Mouse (Mus musculus): ENCODE measurements around the gene Pdlim5. TPM values are rescaled to one million over a fixed set of nuclear protein-coding genes. Genes with fewer than 3 reads are reported as not detected.
"Not testable (repeated sequence)": the region's sequence is repeated elsewhere in the genome, so short reads cannot be mapped to it uniquely, and the experiment has no call there.

The Pdlim5 gene
- total RNA-seq, 2 experiments from 2014 or later = 18.9 to 20.4 TPM

- intact Hi-C loops (cut with DNase I) = no loop called here
- DNase-seq (ENCODE audit: low spot score in 2 of 2) = no peak
These were observed 172.9 kb downstream of the Pdlim5 start for GRCm38 (mm10) chr3:142222471-142223103.

GRCm38 (mm10) chr3:142219910-142220309 is 175.6 kb downstream of the Pdlim5 start:
- no peak for DNase-seq (ENCODE audit: low spot score in 2 of 2)
- intact Hi-C loops (cut with DNase I) = no loop called here

- no peak for DNase-seq (ENCODE audit: low spot score in 2 of 2)
- intact Hi-C loops (cut with DNase I) = no loop called here
These were observed 182.7 kb downstream of the Pdlim5 start for GRCm38 (mm10) chr3:142212821-142213220.

GRCm38 (mm10) chr3:142212186-142212585 is 183.3 kb downstream of the Pdlim5 start:
- intact Hi-C loops (cut with DNase I) = no loop called here
- no peak for DNase-seq (ENCODE audit: low spot score in 2 of 2)

GRCm38 (mm10) chr3:142209981-142210380 is 185.5 kb downstream of the Pdlim5 start:
- intact Hi-C loops (cut with DNase I) = no loop called here
- no peak for DNase-seq (ENCODE audit: low spot score in 2 of 2)

- intact Hi-C loops (cut with DNase I) = no loop called here
- no peak for DNase-seq (ENCODE audit: low spot score in 2 of 2)
These were observed 186.4 kb downstream of the Pdlim5 start for GRCm38 (mm10) chr3:142209057-142209456.

- intact Hi-C loops (cut with DNase I) = no loop called here
- DNase-seq (ENCODE audit: low spot score in 2 of 2) = no peak
These were observed 188.0 kb downstream of the Pdlim5 start for GRCm38 (mm10) chr3:142207488-142207887.

- intact Hi-C loops (cut with DNase I) = no loop called here
- no peak for DNase-seq (ENCODE audit: low spot score in 2 of 2)
These were observed 189.2 kb downstream of the Pdlim5 start for GRCm38 (mm10) chr3:142206316-142206715.

GRCm38 (mm10) chr3:142196142-142196541 is 199.4 kb downstream of the Pdlim5 start:
- no peak for DNase-seq (ENCODE audit: low spot score in 2 of 2)
- intact Hi-C loops (cut with DNase I) = no loop called here

GRCm38 (mm10) chr3:142191627-142192026 is 203.9 kb downstream of the Pdlim5 start:
- intact Hi-C loops (cut with DNase I); DNase-seq (ENCODE audit: low spot score in 2 of 2): not testable (repeated sequence)

Other genes starting within 250 kb of the Pdlim5 start
- 10 to 100 TPM; 14.3 to 16.4 TPM for gene Bmpr1b, start 226.3 kb downstream of the Pdlim5 start, total RNA-seq (2021)
- 1 to 10 TPM; 2.0 to 2.2 TPM for gene Gbp5, start 98.3 kb upstream of the Pdlim5 start, total RNA-seq (2021)
- gene Gbp7, start 134.6 kb upstream of the Pdlim5 start, total RNA-seq (2021) = 1 to 10 TPM; 3.5 to 3.8 TPM
- 1 to 10 TPM; 5.6 to 6.3 TPM for gene Gbp3, start 164.3 kb upstream of the Pdlim5 start, total RNA-seq (2021)
- gene Gbp2b, start 199.2 kb upstream of the Pdlim5 start, total RNA-seq (2021) = not detected
- 1 to 10 TPM; 1.1 TPM for gene Gbp2, start 224.9 kb upstream of the Pdlim5 start, total RNA-seq (2021)

Measured in left cerebral cortex, postnatal 14 days (tissue).